Mouse (Mus musculus) heart, postnatal 0 days (tissue): Measurements from ENCODE around the gene Stk38l. TPM values are rescaled to one million over a fixed set of nuclear protein-coding genes. Genes with fewer than 3 reads are reported as not detected.
A peak's percentile ranks its signal among the peaks of the same experiment; 100 is the strongest.

Experiments
- ATAC-seq: fragments of 200-750 bp; cut with Nextera tagmentation; 2 replicates; pipeline ENCODE4 v1.8.0; 2017; ENCODE audit warnings: low read depth, moderate number of reproducible peaks, moderate library complexity; ENCODE audit not compliant: insufficient read depth
- DNase-seq: peaks from one replicate; pipeline ENCODE4 v3.0.0-alpha.2; 2016; ENCODE audit warnings: low spot score
- H3K27ac ChIP-seq: fragments of 300-500 bp; sonication (generic); 2 replicates; pipeline ENCODE4 v1.5.1; 2014; ENCODE audit warnings: low read depth, mild to moderate bottlenecking
- H3K27me3 ChIP-seq: fragments of 300-500 bp; sonication (generic); 2 replicates; pipeline ENCODE4 v1.6.1; 2014; ENCODE audit warnings: low read length, mixed read lengths; ENCODE audit not compliant: control insufficient read depth, insufficient read depth
- H3K36me3 ChIP-seq: fragments of 300-500 bp; sonication (generic); replicated peaks from 2 replicates; pipeline ENCODE4 v1.6.1; 2014; ENCODE audit warnings: low read length, mixed read lengths; ENCODE audit not compliant: control insufficient read depth, insufficient read depth
- H3K4me1 ChIP-seq: fragments of 300-500 bp; sonication (generic); 2 replicates; pipeline ENCODE4 v1.6.1; 2014; ENCODE audit warnings: antibody characterized with exemption; ENCODE audit not compliant: control insufficient read depth, insufficient read depth
- H3K4me2 ChIP-seq: fragments of 300-500 bp; sonication (generic); 2 replicates; pipeline ENCODE4 v1.6.1; 2014; ENCODE audit warnings: low read depth, mild to moderate bottlenecking, low read length, moderate library complexity
- H3K4me3 ChIP-seq: fragments of 300-500 bp; sonication (generic); 2 replicates; pipeline ENCODE4 v1.5.1; 2014; ENCODE audit warnings: low read depth, low read length
- H3K9ac ChIP-seq: fragments of 300-500 bp; sonication (generic); replicated peaks from 2 replicates; pipeline ENCODE4 v1.6.1; 2014; ENCODE audit warnings: low read depth, low read length, mixed read lengths
- H3K9me3 ChIP-seq: fragments of 300-500 bp; sonication (generic); replicated peaks from 2 replicates; pipeline ENCODE4 v1.6.1; 2016; ENCODE audit warnings: low read length; ENCODE audit not compliant: control insufficient read depth
- CTCF ChIP-seq: IDR thresholded peaks from 2 replicates; pipeline ENCODE4 v1.5.1; 2016; ENCODE audit warnings: antibody characterized with exemption, control low read depth, low read depth
- EP300 ChIP-seq: IDR thresholded peaks from 2 replicates; pipeline ENCODE4 v1.6.1; 2016; ENCODE audit warnings: antibody characterized with exemption, low read depth
- WGBS: fragments of 180-500 bp; shearing (Covaris S2); extraction: QIAGEN DNeasy Blood & Tissue Kit; methylation state at CpG from one replicate; pipeline ENCODE4 v1.1.7; 2014; 5-methylcytosine and 5-hydroxymethylcytosine counted together
- polyA plus RNA-seq: library from polyadenylated mRNA; unstranded; fragments of >200 nt; fragmentation: Nextera tagmentation; extraction: Ambion mirVana; gene quantifications from 2 replicates; pipeline ENCODE4 v1.2.1, GENCODE M21; 2015
- total RNA-seq: library from RNA; depleted of rRNA; stranded (reverse); fragments of >200 nt; gene quantifications from 2 replicates; pipeline ENCODE4 v1.2.3, GENCODE M21; 2014; ENCODE audit warnings: low replicate concordance

The Stk38l gene
- total and polyA plus RNA-seq, 2 experiments from 2014 or later: 13.4 to 20.5 TPM

- ATAC-seq (peak; percentile 51), DNase-seq (peak; percentile 28)
- TF ChIP-seq EP300: no peak
- no peak for TF ChIP-seq CTCF
These were observed 593 bp downstream of the Stk38l start for GRCm38 (mm10) chr6:146725384-146725791.

GRCm38 (mm10) chr6:146731031-146731430 is 6.2 kb downstream of the Stk38l start:
- Histone ChIP-seq H3K4me3 (no peak overlapping the region), H3K36me3 (no peaks in the 10 kb centered on the region; the same call in 1 of the 2 replicates), H3K27ac (peak overlapping the region; percentile 47; the same call in 1 of the 2 replicates), H3K4me2 (no peak overlapping the region), H3K9ac (no peak overlapping the region), H3K4me1 (peaks cover 54% of the 10 kb centered on the region), H3K9me3 (no peaks in the 10 kb centered on the region), H3K27me3 (no peaks in the 10 kb centered on the region)
- WGBS: 83% methylated on average over 1 of the region's 1 CpGs
- ATAC-seq: no peak
- no peak for TF ChIP-seq CTCF
- no peak for TF ChIP-seq EP300
- DNase-seq: no peak

More at GRCm38 (mm10) chr6:146725384-146725791, 593 bp downstream of the Stk38l start:
- Histone ChIP-seq H3K9me3 (no peaks in the 10 kb centered on the region), H3K4me2 (peak overlapping the region; percentile 62), H3K27me3 (no peaks in the 10 kb centered on the region), H3K9ac (peak overlapping the region; percentile 78), H3K4me3 (peak overlapping the region; percentile 70), H3K4me1 (peaks cover 16% of the 10 kb centered on the region), H3K27ac (peak overlapping the region; percentile 82), H3K36me3 (no peaks in the 10 kb centered on the region; the same call in 1 of the 2 replicates)
- whole genome bisulfite sequencing: under 1% methylated on average over 30 of the region's 30 CpGs

- Histone ChIP-seq H3K27me3 (no peaks in the 10 kb centered on the region), H3K4me2 (no peak overlapping the region), H3K9ac (no peak overlapping the region), H3K36me3 (no peaks in the 10 kb centered on the region; the same call in 1 of the 2 replicates), H3K9me3 (no peaks in the 10 kb centered on the region), H3K4me1 (peaks cover 55% of the 10 kb centered on the region), H3K27ac (peak overlapping the region; percentile 47), H3K4me3 (no peak overlapping the region)
- no peak for TF ChIP-seq EP300
- no peak for TF ChIP-seq CTCF
- WGBS: 19% methylated on average over 2 of the region's 2 CpGs
- ATAC-seq (no peak), DNase-seq (no peak)
These were observed 6.9 kb downstream of the Stk38l start for GRCm38 (mm10) chr6:146731692-146732091.

GRCm38 (mm10) chr6:146732232-146732631 is 7.4 kb downstream of the Stk38l start:
- Histone ChIP-seq H3K4me2 (no peak overlapping the region), H3K36me3 (no peaks in the 10 kb centered on the region; the same call in 1 of the 2 replicates), H3K9me3 (no peaks in the 10 kb centered on the region), H3K9ac (no peak overlapping the region), H3K27ac (peak overlapping the region; percentile 47), H3K27me3 (no peaks in the 10 kb centered on the region), H3K4me1 (peaks cover 50% of the 10 kb centered on the region), H3K4me3 (no peak overlapping the region)
- 35% methylated on average over 3 of the region's 3 CpGs for WGBS
- no peak for DNase-seq
- TF ChIP-seq EP300 (no peak), CTCF (no peak)
- no peak for ATAC-seq

- Histone ChIP-seq H3K4me1 (peaks cover 45% of the 10 kb centered on the region), H3K27me3 (no peaks in the 10 kb centered on the region), H3K27ac (peak overlapping the region; percentile 6; the same call in 1 of the 2 replicates), H3K36me3 (no peaks in the 10 kb centered on the region), H3K4me2 (no peak overlapping the region), H3K4me3 (no peak overlapping the region), H3K9ac (no peak overlapping the region), H3K9me3 (no peaks in the 10 kb centered on the region)
- ATAC-seq: peak; percentile 66; the same call in 1 of the 2 replicates
- DNase-seq: peak; percentile 34
- TF ChIP-seq CTCF (no peak), EP300 (no peak)
- 18% methylated on average over 1 of the region's 1 CpGs for WGBS
These were observed 7.9 kb downstream of the Stk38l start for GRCm38 (mm10) chr6:146732676-146733075.

- H3K36me3 ChIP-seq: no peaks in the 10 kb centered on the region
- 74% methylated on average over 1 of the region's 1 CpGs for WGBS
- no peaks in the 10 kb centered on the region for H3K27me3 ChIP-seq
- no peak overlapping the region for H3K4me2 ChIP-seq
- no peak overlapping the region for H3K9ac ChIP-seq
- DNase-seq (no peak), ATAC-seq (no peak)
- peaks cover 47% of the 10 kb centered on the region for H3K4me1 ChIP-seq
- TF ChIP-seq CTCF: no peak
- TF ChIP-seq EP300: no peak
- H3K4me3 ChIP-seq: no peak overlapping the region
- no peaks in the 10 kb centered on the region for H3K9me3 ChIP-seq
- no peak overlapping the region for H3K27ac ChIP-seq
These were observed 8.8 kb downstream of the Stk38l start for GRCm38 (mm10) chr6:146733554-146733953.
